Mouse (Mus musculus) adrenal gland, adult 8-10 months (tissue): ENCODE results near the gene Recql5. TPM values are rescaled to one million over a fixed set of nuclear protein-coding genes. Genes with fewer than 3 reads are reported as not detected.

Source experiments
- DNase-seq: peaks from one replicate; pipeline ENCODE4 v3.0.0; 2022
- total RNA-seq, 4 experiments: library from RNA; stranded (reverse); gene quantifications; 2 replicates each; pipeline ENCODE4 v1.2.4; 2022

The Recql5 gene
- total RNA-seq, 4 experiments from 2014 or later: 24.7 to 40.4 (median 36.6) TPM

DNA sequence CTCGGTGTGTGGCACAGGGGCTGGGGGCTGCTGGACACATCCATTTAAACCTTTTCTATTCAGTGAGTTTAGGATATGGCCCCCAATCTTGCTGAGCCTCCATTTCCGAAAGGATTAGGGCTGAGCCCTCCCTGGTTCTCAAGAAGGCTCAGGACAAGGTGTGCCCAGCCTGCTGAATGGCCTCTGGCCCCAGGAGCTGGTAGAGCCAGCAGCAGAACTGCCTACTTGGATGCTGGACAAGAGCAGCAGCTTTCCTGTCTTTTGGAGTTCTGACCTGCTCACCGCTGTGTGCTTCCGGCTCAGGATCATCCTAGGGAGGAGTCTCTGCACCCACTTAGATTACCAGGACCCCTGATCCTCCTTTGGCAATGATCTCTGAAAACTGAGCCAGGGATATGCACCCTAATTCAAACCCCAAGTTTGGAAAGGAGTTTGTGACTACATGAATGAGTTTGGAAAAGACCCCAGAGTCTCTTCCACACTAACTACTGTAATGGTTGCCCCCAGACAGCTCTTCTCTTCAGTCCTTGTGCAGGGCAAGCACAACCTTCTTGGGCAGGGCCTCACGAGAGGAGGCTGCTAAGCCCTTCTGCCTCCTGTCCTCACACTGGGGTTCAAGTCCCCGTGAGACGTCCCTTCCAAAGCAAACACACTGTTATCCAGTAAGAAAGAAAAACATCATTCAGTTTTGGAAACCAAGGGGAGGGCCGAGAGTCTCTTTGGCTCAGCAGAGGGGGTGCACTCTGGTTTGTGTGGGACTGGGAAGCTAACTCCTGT, 32.5 kb downstream of the Recql5 start:
- DNase-seq: no peak

DNA sequence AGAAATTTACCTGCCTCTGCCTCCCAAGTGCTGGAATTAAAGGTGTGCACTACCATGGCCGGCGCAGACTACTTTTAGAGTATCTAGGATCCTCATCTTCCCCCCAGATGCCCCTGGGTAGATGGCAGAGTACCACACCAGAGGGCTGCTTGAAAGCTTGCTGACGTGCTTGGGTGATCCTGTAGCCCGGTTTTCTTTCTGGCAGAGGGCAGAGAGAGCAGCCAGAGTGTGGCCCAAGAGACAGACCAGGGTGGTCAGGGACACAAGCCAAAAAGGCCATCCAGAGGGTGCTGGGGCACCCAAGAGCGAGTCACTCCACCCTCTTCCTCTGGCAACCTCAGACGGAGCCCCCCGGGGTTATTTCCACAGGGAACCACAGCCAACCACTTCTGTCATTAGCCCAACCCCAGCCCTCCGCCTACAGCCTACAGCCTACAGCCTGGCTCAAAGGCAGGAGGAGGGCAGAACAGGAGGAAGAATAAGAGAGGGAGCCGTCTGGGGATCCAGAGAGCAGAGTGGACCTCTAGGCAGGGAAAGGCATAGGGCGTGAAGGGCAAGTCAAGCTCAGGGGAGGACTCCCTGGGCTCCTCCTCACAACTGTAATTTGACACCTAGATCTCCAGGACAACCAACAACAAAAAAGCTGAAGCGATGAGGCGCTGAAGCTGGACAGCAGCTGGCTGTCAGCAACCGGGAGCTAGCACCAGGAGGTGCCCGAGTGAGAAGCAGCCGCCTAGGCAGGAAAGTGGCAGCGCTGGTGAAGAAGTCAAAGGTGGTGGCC, 33.6 kb downstream of the Recql5 start, which contains the start of gene Smim5:
TSS of gene Smim5 (plus strand) at position 481 of the 781 bp plus-strand sequence.
- DNase-seq: no peak

DNA sequence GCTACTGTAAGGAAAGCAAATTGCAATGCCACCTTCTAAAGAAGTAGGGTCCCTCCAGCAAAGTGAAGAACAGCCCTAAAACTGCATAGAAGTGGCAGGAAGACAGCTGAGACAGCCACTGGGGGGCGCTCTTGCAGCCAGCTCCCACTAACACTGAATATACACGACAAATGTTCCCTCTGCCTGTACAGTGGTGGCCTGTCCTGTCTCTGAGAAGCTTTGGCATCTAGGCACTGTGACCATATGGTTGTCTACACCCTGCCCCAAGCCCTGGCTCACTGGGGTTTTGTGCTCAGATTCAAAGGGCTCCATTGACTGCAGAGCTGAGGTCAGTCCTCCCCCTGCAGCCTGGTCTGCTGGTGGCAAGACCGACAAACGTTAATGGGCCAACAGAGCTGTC, 34.4 kb downstream of the Recql5 start:
- DNase-seq: no peak

DNA sequence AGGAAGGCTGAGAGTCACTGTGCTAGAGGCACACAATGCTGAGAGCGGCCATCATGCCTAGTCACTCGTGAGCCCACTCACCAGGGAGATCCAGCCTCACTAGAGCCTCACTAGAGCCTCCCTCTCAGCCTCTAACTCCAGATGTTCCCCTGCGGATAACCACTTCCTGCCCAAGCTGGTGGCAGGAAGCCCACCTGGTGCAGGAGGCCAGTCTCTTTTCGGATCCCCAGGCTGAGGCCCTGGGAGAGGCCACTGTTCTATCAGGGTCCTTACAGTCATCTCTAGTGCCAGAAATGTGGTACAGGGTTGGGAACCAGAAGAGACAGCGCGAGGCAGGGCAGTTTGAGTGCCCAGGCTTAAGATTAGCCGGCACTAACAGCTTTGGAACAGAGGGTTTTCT, 34.8 kb downstream of the Recql5 start:
- no peak for DNase-seq

DNA sequence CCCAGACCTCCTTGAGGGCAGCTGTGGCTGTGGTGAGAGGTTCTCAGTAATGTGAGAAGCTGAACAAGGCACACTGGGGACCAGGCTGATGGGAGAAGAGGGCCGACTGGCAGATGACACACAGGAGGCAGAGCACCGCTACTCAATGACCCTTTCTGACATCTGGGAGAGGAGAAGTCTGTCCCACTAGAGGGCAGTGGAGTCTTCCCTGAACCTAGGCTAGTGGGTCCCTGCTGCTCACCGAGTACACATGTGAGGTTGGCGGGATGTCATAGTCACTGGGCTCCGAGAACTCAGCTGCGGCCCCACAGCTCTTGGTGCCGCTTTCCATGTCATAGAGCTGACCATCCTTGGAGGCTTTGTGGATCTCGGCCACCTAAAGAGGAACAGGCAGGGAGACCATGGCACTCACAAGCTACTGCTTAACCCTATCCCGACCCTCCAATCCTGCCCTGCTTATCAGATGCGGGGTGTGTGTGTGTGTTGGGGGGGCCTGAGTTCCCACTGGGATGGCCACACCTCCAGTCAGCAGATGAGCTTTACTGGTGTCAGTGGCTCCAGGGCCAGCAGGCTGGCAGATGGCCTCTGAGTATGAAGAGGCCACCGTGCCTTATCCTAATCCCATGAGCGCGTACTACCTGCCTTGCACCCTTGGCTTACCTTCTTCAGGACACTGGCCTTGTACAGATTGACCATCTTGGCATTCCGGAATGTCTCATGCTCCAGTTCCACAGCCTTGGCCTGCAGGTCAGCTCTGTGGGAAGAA, 38.3 kb downstream of the Recql5 start:
- DNase-seq: no peak

DNA sequence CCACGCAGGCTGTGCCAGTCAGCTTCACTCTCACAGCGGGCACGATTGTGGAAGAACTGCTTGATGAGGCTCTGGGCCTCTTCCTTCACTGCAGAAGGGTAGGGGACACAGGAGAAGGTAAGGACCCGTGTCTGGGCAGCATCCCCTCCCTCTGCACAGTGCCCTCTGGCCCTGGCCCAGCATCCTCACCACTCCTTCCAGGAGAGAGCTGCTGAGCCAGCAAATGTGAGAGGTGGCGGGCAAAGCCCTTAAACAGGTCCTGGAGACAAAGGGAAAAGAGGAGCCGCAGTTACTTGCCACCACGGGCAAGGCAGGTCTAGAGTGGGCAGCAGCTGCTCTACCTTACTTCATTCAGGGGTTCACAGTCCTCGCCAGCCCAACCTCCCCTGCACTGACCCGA, 40.2 kb downstream of the Recql5 start:
- DNase-seq: no peak

DNA sequence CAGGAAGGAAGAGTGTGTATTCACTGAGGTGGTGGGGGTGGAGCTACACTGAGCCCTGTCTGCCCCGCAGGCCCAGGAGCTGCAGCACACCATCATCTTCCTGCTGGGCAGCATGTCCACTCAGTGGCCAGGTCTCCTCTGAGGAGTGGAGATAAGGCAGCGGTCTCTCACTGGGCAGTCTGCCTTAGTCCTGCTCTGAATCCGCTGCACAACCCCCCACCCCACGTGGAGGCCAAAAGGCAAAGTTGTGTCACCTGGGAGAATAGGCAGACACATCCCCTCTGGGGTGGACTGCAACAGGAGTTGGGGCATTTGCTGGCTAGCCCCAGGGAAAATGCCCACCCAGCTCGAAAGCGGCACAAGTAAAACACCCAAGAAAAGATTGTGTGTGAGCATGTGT, 41.1 kb downstream of the Recql5 start:
- DNase-seq: no peak

DNA sequence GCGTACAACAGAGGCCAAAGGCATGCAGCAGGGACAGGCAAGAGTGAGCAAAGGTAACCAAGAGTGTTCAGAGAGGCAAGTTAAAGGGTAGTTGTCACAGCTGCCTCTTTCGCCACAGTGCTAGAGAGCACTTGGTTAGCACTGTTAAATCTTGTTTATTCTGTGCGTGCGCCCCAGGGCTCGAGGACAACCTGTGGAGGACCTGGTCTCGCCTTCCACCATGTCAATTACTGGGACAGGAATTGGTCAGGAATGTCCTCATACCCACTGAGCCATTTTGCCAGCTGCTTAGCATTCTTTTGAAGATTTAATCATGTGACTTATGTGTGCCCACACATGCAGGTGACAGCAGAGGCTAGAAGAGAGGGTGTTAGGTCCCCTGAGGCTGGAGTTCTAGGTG, 44.1 kb downstream of the Recql5 start:
- no peak for DNase-seq

DNA sequence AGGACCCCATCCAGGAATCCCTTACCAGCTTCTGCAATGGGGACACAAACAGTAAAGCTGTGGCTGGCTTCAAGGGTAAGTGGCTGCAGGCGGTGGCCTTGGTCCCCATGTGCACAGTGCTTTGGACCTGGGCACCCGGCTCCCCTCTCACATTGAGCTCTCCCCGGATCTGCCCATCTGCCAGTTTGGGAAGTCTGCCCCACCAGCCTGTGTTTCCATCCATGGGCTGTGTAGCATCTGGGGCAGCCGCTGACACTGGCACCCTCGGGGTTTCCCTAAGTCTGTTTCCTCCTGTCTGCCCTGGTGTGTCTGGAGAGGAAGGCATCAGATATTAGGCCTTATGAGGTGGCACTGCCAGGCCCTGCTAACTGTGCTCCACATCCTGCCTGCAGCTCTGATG, 45.3 kb downstream of the Recql5 start:
- no peak for DNase-seq

DNA sequence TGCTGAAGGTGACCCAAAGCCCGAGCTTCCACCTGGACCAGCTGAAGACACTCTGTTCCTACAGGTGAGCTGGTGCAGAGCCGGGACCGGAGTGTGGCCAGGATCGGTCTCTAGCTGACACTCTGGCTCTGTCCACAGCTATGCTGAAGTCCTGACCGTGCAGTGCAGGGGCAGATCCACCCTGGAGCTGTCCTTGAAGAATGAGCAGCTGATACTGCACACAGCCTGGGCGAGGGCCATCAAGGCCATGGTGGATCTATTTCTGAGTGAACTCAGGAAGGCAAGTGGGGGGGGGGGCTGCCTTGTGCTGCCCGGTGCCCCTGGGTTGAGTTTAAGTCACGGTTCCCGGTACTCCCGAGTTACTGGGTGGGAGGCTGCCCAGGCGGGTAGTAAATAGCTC, 46.8 kb downstream of the Recql5 start:
- no peak for DNase-seq

DNA sequence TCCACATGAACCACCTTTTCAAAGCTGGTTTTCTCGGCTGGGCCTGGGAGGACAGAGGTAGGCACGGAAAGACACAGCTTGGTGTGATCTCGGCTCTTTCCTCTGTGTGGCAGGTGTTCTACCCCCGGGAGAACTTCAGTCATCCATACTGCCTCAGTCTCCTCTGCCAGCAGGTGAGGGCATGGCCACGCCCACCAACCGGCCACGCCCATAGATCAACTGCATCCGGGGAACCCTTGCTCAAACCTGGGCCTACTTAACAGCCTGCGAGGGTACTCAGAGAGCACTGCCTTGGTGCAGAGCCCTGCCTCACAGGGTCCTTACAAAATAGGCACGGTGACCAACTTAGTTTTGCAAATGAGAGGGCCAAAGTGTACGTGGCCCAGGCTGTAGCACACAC, 48.0 kb downstream of the Recql5 start:
- DNase-seq: no peak

DNA sequence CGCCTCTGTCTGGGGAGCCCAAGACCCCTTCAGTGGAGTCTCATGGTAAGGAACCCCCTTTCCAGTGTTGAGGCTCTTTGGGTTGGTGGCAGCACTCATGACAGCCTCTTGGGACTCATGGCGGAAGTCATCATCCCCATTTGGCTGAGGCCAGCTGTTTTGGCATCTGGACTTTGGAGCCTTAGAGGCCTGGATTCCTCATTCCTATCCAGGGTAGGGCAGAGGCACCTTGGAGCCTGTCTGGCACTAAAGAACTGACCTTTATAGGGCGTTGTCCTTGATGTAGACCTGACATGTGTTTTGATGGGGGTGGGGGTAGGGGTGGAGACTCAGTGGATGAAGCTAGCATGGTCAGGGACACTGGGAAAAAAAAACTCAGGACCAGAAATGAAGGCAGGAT, 48.9 kb downstream of the Recql5 start:
- no peak for DNase-seq

DNA sequence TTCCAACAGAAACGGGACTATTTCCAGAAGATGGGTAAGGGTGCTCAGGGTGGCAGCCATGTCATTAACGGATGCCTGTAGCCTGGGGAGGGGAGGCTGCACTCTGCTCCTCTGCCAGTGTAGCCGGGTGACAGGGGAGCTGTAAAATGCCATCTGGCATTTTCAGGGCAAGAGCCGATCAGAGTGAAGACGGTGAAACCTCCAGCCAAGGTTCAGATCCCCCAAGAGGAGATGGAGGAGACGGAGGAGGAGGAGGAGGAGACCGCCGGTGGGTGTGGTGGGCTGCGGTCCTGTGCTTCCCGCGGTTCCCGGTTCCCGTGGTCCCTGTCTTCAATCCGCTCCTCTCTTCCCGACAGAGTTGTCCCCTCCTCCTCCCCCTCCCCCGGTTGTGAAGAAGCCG, 50.0 kb downstream of the Recql5 start:
- DNase-seq: no peak

DNA sequence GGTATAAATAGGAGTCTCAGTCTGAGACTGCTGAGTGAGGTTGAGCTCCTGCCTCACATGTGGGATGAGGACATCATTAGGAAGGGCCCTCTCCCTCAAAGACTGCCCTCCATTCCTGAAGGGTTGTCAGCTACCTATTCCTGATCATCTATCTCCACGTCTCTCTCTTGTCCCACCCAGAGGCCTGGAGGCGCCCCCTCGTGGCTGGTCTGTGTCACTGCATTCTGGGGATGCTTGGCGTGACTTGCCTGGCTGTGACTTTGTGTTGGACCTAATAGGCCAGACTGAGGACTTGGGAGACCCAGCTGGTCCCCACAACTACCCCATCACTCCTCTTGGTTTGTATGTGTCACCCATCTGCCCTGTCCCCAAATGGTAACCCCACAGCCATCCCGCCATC, 52.3 kb downstream of the Recql5 start:
- DNase-seq: no peak

DNA sequence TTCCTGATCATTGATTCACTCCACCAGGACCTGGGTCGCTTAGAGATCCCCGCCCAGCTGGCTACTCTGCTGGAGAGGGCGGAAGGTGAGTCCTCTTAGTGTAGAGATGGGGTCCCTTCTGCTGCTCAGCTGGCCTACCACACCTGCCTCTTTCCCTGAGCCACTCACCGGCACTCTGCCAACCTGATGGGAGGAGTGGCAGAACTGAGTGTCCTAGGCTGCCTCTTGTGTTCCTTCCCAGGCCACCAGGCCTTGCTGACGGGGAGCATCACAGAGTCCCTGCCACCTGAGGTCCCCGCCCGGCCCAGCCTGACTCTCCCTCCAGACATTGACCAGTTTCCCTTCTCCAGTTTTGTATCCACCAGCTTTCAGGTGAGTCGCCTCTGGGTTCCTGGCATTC, 55.2 kb downstream of the Recql5 start:
- no peak for DNase-seq

DNA sequence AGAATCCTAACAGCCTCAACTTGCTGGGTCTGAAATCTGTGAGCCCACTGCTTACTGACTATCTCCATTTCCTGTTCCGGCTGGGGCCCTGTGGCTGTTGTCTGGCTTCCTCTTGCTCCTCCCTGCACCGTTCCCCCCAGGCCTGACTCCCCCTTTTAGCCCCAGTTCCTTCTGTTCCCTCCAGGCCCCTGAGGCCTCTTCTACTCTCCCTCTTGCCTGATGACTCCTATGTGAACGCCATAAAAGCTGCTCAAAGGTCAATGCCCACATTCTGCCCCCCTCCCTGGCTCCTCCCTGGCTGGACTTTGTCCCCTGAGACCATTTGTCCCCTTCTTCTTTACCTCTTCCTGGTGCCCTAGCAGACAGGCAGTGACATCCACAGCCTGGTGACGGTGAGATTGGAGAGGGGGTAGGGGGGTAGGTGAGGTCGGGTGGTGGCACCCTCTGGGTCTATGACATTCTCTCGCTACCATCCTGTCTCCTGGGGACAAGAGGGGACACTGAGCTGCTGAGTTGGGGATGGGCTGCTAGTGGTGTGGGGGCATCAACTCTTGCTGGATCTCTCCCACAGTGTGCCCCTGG, 56.0 kb downstream of the Recql5 start:
- DNase-seq: no peak

DNA sequence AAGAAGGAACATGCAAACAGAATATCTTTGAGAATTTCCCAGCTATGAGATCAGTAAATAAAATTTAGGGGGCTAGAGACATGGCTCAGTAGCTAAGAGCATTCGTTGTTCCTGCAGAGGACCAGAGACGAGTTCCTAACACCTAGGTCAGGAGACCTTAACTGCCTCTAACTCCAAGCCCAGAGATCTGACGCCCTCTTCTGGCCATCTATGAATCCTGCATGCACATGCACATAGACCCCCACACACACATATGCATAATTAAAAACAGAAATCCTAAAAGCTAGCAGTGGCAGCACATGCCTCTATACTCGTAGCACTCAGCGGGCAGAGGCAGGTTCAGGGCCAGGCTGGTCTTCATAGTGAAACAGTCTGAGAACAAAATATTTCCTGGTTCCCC, 56.8 kb downstream of the Recql5 start:
- no peak for DNase-seq

DNA sequence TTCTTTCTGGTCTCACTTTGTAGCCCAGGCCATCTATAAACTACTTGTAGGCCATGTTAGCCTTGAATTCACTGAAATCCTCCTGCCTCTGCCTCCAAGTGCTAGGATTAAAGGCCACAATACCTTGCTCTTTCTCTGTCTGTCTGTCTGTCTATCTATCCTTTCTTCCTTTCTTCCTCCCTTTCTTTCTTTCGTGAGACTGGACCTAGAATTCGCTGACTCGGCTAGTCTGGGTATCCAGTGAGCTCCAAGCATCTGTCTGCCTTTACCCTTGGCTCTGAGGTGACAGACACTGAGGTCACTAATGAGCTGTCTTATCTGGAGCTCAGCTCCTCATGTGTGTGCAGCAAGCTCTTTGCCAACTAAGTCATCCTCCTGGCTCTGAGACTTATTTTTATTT, 57.3 kb downstream of the Recql5 start:
- no peak for DNase-seq

DNA sequence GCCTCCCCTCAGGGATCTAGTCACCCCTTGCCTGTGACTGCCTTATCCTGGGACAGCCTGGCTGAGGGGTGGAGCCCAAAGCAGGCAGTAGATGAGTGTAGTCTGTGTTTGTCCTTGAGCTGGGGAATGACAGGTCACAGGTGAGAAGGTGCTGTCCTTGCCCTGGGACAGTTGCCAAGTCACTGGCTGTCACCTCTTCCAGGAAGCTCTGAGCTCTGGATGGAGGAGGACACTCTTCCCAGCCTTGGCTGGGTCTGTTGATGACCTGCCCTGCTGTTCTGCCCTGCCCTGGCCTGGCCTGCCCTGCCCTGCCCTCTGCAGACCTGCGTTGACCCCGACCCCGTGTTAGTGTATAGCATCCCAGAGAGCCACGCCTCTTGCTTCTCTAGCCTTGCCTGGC, 60.8 kb downstream of the Recql5 start:
- no peak for DNase-seq

DNA sequence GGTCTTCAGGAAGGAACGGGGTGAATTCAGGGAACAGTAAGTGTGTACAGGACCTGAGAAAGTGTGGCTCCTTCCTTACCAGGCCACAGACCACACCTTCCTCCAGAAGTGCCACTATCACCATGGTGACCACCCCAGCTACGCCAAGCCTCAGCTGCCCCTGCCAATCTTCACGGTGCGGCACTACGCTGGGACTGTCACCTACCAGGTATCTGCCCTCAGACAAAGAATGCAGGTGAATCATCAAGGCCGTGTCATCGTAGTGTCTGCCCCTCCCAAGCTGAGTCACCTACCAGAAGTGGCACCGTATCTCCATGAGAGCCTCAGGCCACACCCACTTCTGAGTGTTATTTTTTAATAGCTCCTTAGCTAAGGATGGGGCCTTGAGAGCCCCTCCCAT, 63.9 kb downstream of the Recql5 start:
- DNase-seq: no peak

DNA sequence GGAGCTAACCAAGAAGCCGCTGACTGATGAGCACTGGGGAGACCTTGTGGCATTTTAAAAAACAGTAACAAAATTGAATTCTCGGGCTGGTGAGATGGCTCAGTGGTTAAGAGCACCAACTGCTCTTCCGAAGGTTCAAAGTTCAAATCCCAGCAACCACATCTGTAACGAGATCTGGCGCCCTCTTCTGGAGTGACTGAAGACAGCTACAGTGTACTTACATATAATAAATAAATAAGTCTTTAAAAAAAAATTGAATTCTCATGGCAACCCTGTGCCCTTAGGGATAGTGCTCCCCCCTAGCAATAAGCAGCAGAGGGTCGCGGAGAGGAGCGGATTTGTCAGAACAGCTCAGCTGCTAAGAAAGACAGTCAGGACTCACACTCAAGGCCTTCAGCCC, 69.4 kb downstream of the Recql5 start:
- DNase-seq: no peak

DNA sequence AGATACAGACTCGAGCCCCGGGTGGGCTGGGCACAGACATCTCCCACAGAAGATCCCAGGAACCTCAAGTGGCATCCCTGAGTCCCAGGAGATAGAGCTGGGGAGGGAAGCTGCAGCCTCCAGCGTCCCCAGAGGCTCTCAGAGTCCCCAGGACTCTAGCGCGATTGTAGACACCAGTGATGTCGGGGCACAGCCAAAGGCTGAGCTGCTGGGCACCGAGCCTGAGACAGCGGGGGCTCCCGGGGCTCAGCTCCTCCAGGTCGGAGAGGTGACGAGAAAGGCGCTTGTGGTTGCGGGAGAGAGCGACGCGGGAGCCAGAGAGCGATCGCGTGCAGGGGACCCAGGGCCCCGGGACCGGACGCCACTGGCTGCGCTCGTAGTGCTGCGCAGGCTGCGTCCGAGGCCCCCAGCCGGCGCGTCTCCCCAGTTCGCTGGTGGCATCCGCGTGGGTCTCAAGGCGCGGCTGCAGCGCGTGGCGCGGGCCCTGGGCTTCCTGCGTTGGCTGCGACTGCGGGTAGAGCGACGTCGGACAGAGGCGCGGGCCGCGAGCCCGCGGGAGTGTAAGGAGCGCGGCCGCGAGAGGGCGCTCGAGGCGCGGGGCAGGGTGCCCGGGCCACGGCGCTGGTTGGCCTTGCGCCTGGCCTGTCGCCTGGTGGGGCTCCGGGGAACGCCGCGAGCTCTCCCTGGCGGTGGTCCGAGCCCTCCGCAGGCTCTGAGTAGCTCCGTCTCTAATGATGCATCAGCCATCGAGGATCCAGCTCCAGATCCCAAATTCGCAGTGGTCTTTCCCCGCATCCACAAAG, 73.9 kb downstream of the Recql5 start:
- DNase-seq: peak; percentile 58
